Mouse (Mus musculus) right cerebral cortex, postnatal 25 days (tissue): ENCODE results near the gene Ewsr1.

Experiments
- DNase-seq: peaks from one replicate; pipeline ENCODE4 v3.0.0; 2022

Gene Ewsr1

DNA sequence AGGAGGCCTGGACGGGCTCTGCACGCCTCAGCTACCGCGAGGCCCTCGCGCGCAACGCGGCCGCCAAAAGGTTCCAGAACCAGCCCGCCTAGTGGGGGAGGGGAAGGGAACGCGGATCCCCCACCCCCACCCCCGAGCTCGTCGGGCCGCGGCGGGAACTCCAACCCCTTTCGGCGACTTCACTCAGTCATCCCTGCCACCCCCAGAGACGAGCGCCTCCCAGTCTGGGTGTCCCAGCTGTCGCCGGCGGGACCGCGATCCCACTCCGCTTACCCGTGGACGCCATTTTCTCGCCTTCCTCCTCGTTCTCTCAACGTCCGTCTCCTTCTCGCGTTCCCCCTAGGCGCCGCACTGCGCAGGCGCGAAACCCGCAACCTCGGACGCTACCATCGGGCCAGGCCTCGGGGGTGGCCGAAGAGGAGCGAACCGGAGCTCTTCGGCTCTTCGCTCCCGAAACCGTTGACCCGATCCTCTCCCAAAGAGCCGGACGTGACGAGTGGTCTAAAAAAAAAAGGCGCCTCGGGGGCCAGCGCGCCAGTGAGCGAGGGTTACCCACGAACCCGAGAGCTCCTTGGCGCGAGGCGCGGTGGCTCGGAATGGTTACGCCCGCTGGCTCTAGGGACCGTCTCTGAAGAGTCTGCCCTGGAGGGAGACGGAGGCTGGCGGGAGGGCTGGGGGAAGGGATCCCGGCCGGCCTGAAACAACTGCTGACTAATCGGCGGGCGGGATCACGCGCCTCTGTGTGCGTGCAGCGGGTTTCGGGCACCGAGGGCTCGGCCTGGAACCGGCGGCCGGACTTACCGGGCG lies at the start of gene Ewsr1, which contains the start of gene Rhbdd3:
Gene Ewsr1, minus strand, starts transcription at position 531 of the 807 bp plus-strand sequence.
Gene Rhbdd3, plus strand, starts transcription at position 191 of the 807 bp plus-strand sequence.
- DNase-seq: peak; percentile 97

DNA sequence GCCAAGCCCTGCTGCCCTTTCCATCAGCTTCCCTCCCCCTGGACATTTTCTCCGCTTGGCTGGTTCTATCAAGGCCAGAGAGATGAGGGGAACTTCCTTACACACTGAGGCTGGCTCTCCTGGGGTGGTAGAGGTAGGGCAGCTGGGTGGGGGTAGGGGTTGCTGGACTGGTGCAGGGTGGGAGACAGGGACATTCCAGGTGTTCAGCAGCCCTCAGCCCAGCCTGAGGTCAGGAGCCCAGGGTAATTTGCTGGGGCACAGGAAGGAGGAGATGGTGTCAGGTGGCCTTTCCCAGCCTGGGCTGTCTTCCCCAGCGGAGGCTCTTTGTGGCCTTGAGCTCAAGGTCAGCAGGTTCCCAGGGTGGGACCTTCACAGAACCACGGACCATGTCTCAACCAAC lies 46.5 kb upstream of the Ewsr1 start:
- DNase-seq: no peak

DNA sequence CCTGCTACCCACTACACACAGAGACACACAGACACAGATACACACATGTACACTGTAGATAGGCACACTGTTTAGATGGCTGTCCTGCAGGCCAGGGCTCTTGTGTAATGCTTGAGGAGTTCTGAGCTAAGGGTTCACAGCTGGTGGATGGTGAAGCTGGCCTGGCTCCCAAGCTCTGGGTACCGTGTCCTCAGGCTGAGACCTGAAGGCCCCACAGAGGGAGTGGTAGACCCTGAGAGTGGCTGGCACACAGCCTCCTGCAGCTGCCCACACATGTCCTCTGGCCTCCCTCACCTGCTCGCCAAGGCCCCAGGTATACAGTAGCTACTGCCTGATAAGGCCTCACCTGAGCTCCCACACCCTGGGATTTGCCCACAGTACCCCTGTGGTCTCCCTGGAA lies 42.9 kb upstream of the Ewsr1 start:
- no peak for DNase-seq

DNA sequence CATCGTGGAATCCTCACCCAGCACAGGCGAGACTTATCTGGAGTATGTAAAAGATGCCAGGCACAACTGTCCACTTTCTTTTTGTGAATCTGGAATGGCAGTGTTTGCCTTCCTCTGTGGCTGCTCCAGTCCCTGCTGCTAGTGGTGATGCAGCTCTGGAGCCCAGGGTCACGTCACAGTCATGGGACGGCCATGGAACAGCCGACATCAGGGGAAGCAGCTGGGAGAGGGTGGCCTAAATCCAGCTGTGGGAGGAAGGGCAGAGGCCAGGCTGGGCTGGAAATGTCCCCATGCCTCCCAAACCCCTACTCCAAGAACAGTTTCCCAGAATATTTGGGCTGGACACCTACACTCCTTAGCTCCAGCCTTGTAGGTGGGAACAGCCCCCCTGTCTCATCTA lies 42.2 kb upstream of the Ewsr1 start:
- DNase-seq: no peak

DNA sequence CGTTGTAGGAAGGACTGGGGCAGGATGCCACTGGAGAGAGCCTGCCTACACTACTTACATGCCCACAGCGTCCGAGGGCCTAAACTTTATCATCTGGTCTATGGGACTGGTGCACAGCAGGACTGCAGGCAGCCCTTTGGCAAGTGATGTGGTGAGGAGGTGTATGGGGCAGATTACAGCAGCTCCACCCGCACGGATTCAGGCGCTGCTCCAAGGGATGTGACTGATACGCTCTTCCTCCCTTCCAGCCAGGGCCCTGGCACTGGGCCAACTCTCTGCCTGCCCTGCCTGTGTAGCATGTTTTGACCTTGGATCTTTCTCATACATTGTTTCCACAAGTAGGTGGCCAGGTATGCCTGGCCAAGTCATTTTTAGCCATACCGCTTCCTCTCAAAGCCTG lies 41.6 kb upstream of the Ewsr1 start:
- DNase-seq: peak; percentile 43

DNA sequence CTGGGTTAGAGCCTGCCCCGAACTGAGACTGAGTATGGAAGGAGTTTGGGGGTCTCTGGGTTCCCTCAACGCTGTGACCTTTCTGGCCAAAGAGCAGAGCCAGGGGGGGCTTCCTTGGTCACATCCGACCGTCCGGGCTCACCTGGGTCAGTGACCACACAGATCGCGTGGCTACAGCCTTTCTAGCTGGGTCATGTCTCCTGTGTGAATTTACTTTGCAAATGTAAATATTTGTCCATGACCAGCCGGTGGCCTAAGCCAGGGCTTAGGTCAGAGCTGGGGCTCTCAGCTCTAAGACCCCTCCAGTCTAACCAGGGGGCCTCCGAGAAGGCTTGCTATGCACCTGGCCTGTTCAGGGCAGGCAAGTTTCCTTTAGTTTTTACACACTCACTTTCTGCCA lies 40.3 kb upstream of the Ewsr1 start:
- DNase-seq: no peak

DNA sequence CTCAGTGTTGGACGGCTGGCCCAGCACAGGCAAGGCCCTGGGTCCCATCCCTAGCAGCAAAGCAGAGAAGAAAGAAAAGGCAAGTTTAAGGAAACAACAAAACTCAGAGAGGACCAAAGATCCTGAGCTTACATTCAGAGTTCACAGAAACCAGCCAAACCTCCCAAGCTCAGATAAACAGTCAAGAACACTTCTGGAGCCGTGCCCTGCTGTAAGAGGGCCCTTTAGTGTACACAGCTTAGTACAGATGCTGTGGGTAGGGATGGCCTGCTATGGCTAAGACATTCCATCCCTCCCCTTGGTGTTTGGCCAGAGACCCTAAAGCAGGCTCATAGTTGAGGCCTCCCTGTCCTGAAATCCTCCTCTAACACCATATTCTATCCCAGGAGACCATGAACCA lies 39.6 kb upstream of the Ewsr1 start:
- no peak for DNase-seq

DNA sequence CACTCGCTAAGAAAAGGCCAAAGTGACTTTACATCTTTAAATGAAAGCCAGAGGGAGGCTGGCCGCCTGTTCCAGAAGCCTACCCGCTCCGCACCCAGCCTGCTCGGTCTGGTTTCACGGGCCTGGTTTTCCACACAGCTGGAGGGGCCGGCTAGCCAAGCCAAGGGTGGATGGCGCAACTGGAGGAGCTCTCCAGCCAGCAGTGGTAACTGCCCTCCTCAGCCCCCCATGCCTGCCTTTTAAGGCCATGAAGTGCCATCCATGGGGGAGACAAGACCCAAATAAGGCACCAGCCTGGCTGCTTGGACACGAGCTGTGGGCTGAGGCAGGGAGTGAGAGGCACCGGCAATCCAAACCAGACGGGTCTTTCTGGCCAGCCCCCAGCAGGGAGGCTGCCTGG lies 36.8 kb upstream of the Ewsr1 start:
- no peak for DNase-seq

DNA sequence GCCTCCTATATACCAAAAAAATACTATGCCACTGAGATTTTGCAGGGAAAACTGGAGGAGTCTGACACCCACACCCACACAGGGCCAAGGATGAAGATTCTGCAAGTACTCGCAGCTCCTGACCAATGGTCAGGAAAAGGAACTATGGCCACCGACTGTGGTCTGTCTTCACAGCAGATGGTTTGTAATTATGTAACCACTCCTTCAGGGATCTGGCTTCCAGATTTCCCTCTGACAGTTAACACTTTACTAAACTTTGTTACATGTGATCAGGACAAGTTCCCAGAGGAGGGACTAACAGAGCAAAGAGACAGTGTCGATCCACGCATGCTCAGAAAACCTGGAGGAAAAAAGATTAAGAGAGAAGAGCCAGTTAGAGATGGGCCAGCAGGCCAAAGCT lies 33.7 kb upstream of the Ewsr1 start:
- DNase-seq: no peak

DNA sequence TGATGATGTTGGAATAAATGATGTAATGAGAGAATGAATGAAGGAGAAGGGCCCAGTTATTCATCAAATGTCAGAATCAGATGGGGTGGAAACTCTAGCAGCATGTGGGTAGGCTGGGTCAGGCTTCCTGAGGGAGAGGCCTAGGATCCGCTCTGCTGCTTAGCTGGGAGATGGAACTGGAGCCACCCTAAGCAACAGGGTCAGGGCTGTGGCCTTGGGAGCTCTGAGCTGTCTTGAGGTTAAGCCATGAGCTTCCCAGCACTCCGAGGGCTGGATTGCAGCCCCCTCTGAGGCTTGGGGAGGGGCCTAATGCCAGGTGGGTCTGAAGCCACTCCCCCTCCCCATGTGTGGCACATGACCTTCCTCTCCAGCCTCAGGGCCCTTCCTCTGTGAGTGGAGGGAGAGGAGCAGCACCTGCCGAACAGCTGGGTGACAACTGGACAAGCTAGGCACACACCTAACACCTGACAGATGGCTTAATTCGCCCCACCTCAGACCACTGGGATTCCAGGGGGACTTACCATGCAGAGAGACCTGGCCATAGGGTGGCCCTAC lies 31.1 kb upstream of the Ewsr1 start:
- DNase-seq: no peak

DNA sequence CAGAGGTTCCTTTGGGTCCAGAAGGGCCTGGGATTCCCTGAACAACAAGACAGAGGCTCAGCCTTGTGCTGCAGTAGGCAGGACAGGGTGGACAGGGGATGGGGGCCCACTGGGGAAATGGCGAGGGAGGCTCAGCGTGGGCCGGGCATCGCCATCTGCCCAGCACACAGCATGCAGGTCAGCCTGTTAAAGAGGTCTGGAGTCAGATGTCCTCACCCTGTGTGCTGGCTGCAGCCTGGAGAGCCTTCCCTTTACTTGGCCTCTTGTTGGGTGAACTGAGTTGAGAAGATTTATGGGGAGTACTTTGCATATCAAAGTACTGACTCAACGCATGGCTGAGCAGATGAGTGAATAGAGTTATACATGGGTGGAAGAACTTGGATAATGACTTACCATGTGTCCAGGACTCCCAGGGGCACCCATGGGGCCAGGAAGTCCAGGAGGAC lies 30.0 kb upstream of the Ewsr1 start:
- DNase-seq: no peak

DNA sequence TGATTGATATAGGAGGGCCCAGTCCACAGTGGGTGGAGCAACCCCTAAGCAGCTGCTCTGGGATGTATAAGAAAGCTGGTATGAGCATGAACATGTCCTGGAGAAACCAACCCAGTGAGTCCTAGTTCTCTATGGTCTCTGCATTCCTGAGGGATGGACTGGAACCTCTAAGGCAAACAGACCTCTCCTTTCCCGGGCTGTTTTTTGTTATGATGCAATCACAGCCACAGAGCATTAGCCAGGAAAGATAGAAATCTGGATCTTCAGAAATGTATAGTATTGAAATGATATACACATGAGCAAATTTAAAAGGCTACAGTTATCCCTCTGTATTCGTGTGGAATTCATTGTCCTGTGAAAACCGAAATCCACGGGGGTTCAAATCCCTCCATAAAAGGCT lies 26.6 kb upstream of the Ewsr1 start:
- no peak for DNase-seq

DNA sequence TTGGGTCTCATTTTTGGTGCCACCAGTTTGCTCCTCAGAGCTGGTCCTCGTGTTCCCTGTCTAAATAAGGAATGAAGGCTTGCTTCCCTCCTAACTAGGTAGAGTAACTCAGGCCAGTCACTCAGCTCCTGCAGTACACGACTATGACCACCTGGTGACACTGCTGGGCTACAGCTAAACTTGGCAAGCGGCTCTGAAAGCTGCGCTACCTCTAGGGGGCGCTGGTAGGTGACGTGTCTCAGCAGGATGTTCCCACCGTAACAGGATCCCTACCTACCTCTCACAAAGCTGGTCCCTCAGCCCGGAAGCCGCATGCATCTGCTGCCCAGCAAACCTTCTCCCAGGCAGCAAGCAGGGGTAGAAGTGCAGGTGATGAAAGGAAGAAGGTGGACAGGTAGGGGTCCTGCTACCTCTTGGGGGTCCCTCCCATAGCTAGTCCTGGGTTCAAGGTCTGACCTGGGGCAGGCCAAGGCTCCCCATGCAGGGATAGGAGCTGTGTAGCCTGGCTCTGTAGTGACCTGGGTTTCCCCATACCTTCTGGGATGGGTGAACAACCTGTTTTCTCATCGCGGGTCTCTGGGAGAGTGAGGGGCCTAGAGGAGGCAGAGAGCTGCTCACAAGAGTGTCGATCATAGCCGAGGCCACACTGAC lies 16.0 kb upstream of the Ewsr1 start:
- DNase-seq: peak; percentile 75

DNA sequence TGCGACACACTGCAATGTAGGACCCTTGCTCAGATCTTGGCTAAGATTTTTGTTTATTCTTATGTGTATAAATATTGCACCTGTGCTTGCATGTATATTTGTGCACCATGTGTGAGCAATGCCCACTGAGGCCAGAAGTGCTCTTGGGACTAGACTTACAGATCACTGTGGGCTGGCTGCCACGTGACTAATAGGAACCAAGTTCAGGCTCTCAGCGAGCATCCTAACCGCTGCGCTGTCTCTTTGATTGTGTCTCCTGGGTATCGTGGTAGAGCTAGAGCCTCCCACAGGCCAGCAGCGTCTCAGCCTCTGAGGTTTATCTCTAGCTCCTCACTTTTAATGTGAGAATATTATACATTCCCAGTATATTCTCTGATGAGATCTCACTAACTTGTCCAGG lies 14.6 kb upstream of the Ewsr1 start:
- no peak for DNase-seq

DNA sequence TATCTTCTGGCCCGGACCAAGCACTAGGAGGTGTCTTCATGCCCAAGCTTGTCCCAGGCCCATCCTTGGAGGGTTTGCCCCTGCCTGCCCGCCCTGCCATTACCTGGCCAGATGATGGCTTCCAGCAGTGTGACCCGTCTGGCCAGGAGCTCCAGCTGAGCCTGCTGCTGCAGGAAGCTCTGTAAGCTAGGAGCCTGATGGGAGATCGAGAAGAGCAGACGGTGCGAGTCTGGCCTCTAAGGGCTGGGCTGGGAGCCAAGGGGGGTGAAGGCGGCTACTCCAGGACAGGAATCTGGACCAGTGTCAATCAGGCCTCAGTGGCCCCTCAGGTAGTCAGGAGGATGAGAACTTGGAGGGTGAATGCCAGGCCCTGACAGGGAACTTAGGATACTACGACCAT lies 10.4 kb upstream of the Ewsr1 start:
- DNase-seq: no peak

DNA sequence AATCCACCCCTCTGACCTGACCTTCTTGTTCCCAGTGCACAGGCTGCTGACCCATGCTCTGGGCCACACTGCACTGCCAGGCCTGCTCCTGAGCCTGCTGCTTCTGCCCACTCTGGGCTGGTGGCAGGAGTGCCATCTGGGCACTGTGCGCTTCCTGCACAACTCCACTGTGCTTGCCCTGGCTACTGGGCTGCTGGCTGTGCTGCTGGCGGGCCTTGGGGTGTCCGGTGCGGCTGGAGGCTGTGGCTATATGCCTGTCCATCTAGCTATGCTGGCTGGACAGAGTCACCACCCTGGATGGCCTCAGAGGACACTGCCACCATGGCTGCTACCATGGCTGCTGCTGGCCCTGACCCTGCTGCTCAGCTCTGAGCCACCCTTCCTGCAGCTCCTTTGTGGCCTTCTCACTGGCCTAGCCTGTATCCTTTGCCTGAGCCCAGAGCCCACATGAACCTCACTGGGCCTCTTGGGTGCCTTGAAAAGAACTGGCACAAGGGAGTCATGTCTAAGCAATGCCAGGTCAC lies 5.0 kb upstream of the Ewsr1 start:
- DNase-seq: no peak

DNA sequence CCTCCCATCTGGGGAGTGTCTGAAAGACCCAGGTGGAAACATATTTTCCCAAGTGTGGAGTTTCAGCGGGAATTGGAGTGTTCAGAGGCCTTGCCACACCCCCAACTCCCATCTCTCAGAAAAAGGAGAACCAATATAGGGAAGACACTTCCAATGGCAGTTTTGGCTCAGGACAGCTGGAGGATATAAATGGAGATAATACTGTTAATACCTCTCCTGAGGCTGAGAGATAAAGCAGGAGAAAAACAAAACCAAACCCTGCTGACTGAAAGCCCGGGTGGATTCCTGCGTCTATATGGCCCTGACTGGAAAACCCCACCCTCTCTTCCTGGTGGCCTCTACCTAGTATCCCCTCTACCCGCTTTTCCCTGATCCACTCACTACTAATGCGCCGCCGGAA lies 3.3 kb upstream of the Ewsr1 start:
- DNase-seq: no peak

DNA sequence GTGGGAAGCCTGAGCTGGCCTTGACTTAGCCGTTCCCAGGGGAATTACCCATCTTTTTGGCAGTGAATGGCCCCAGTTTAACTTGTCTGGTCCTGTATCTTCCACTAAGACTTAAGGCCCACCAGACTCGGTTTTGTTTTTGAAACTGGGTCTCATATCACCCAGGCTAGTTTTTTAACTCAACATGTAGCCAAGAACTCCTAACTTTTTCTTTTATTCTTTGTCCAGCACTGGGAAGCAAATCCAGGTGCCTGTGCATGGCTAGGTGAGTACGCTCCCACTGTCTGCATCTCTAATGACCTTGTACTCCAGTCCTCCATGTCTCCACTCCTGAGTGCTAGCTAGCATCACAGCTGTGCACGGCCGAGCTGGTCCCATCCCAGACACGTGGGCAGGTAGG lies 2.6 kb upstream of the Ewsr1 start:
- DNase-seq: no peak

DNA sequence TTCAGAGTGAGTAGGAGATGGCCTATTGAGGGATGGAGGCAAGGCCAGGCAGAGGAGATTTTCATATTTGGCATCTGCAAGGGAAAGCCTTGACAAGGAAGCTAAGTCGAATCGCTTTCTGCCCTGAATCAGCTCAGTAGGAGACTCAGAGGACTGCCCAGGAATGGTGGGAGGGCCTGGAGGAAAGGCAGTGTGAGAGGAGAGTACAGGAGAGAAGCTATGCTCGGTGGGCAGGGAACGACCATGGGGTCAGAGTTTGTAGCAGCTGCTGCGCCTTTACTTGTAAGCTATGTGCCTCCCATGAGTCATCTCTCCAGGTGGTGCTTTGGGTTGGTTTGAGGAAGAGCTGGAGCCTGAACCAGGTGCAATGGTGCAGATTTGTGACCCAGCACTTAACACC lies 1.7 kb upstream of the Ewsr1 start:
- DNase-seq: no peak

DNA sequence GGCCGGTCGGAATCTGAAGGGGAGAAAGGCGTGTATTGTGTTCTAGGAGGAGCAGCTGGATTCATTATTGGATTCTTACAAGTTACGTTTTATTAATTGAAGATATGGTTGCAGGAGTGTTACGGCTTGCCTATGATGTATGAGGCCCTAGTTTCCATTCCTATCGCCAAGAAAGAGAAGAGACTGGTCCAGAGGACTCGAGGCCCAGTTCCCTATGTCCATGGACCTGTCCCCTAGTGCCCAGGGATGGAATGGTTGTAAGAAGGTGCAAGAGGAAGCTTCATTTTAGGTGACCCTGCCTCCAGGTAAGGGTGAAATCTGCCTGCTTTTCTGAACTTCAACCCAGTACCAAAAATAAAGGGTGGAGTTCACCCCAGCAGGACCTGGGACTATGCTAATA lies 1.2 kb upstream of the Ewsr1 start:
- no peak for DNase-seq

DNA sequence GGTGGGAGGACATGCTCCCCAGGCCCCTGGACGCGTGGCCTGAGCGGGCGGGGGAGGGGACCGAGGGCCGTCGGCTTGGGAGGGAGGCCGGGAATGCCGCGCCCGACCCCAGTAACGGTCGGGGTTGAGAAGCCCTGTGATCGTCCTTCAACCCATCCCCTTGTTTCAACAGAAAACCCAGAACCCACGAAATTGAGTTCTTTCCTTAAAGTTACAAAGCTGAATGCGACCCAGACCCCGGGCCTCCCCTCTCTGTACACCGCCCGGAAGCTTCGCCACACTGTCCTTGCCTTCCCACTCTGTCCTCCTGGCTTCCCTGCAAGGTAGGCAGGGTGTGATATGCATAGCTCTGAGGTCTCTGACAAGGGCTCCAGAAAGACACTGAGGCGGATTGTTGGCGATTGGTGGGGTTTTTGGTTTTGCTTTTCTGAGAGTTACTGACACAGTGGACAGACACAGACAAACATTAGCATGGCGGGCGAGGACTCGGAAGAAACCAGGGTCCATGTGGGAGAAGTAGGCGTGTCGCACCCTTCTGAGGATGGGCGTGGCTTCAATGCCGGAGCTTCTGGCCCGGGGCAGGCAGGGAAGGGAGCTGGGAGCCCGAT lies 614 bp upstream of the Ewsr1 start:
- DNase-seq: peak; percentile 79

DNA sequence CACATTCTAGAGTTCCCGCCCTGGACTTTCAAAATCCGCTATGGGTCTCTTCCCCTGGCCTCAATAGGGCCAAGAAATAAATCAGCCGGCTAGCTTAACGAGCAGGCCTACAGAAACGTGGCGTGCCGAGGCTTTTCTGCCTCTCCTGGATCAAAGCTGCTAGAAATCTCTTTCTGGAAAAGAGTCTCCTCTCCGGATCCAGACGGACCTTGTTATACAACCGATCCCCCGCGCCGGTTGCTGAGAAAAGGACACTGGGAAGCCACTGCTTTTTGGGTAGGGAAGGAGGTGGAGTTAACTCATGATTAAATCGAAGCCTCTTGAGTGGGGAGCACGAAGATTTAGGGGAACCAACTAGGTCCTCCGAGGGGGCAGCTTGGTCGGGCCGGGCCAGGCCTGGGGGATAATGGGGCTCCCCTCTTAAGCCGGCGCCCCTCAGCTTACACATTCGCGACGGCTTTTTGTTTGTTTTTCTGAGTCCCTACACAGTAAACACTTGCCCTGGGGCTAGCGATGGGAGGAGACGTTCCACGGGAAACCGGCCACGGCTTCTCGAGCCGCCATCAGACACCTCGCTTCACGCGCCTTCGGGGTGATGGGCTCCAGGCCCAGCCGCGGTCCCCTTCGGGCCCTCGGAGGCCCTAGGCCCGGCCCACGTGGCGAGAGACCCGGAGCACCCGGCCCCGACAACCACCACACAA lies 881 bp downstream of the Ewsr1 start:
- peak; percentile 65 for DNase-seq

DNA sequence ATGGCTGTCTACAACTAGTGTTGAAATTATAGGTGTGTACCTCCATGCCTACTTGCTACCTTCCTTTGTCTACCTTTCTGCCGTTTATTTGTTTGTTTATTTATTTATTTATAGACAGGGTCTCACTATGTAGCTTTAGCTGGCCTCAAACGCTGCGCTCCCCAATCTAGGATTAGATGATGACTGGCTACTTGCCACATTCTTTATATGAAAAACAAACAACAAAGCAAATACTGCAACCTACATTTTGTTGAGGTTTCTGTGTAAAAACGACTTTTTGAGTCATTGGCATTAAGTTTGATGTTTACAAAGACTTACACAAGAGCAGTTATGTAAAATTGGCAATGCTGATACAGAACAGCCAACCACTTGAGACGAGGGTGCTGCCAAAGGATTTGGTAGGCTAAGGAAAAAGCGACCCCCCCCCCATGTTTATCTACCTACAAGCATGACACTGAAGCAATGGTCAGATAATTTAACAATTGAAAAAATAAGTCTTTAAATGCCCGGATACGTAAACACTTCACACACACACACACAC lies 2.5 kb downstream of the Ewsr1 start:
- no peak for DNase-seq
